Mouse (Mus musculus) C2C12 (cell line): Measurements from ENCODE around the gene Map3k14. TPM values are rescaled to one million over a fixed set of nuclear protein-coding genes. Genes with fewer than 3 reads are reported as not detected.

Experiments used
- H3K27me3 ChIP-seq: one replicate; pipeline ENCODE4 v1.6.1; 2011; ENCODE audit not compliant: control insufficient read depth, insufficient read depth, insufficient read length
- H3K36me3 ChIP-seq: one replicate; pipeline ENCODE4 v1.6.1; 2011; ENCODE audit not compliant: control insufficient read depth, insufficient read depth
- H3K4me3 ChIP-seq: one replicate; pipeline ENCODE4 v1.5.1; 2011; ENCODE audit warnings: mild to moderate bottlenecking, control low read depth; ENCODE audit not compliant: poor library complexity, insufficient read depth, severe bottlenecking
- H3K79me2 ChIP-seq: one replicate; pipeline ENCODE4 v1.6.1; 2011; ENCODE audit not compliant: control insufficient read depth, insufficient read depth
- H3K79me3 ChIP-seq: one replicate; pipeline ENCODE4 v1.6.1; 2011; ENCODE audit warnings: low read depth, control low read depth
- H3ac ChIP-seq: one replicate; pipeline ENCODE3; 2011; ENCODE audit warnings: low read depth; ENCODE audit not compliant: control insufficient read depth, insufficient read length
- CEBPB ChIP-seq: IDR thresholded peaks from one replicate; pipeline ENCODE4 v1.6.1; 2011; ENCODE audit warnings: low read depth, mild to moderate bottlenecking, control low read depth, moderate library complexity
- CTCF ChIP-seq: IDR thresholded peaks from one replicate; pipeline ENCODE4 v1.5.1; 2011; ENCODE audit not compliant: control insufficient read depth, insufficient read depth, insufficient read length
- FOSL1 ChIP-seq: IDR thresholded peaks from one replicate; pipeline ENCODE4 v1.8.0; 2011; ENCODE audit warnings: mild to moderate bottlenecking, low read length; ENCODE audit not compliant: poor library complexity, insufficient read depth, severe bottlenecking
- MAX ChIP-seq: IDR thresholded peaks from one replicate; pipeline ENCODE4 v1.6.1; 2011; ENCODE audit warnings: mild to moderate bottlenecking, control low read depth
- MYOD1 ChIP-seq: IDR thresholded peaks from one replicate; pipeline ENCODE4 v1.6.1; 2011; ENCODE audit warnings: low read depth; ENCODE audit not compliant: control insufficient read depth, insufficient read length
- MYOG ChIP-seq: IDR thresholded peaks from one replicate; pipeline ENCODE4 v1.6.1; 2011; ENCODE audit not compliant: control insufficient read depth, insufficient read length; ENCODE audit errors: extremely low read depth
- USF1 ChIP-seq: IDR thresholded peaks from one replicate; pipeline ENCODE4 v1.6.1; 2011; ENCODE audit warnings: low read depth, mild to moderate bottlenecking, control low read depth, moderate library complexity
- polyA plus RNA-seq: library from polyadenylated mRNA; unstranded; fragments of >200 nt; fragmentation: generic; extraction: Trizol; gene quantifications from one replicate; pipeline ENCODE4 v1.2.1, GENCODE M21; 2012; ENCODE audit warnings: missing spikeins

Gene Map3k14
- polyA plus RNA-seq, 1 experiment = 9.7 TPM

GRCm38 (mm10) chr11:103247504-103248177 is 19.6 kb downstream of the Map3k14 start:
- peaks cover 88% of the 10 kb centered on the region for H3K79me2 ChIP-seq
- peak overlapping the region; percentile 37 for H3ac ChIP-seq
- no peak for TF ChIP-seq FOSL1
- no peak for TF ChIP-seq USF1
- no peak for TF ChIP-seq MAX
- TF ChIP-seq CEBPB = no peak
- no peak for TF ChIP-seq CTCF
- TF ChIP-seq MYOG = no peak
- TF ChIP-seq MYOD1 = no peak
- H3K27me3 ChIP-seq = no peaks in the 10 kb centered on the region
- H3K4me3 ChIP-seq = no peak overlapping the region
- peaks cover 24% of the 10 kb centered on the region for H3K36me3 ChIP-seq
- H3K79me3 ChIP-seq = peaks cover 68% of the 10 kb centered on the region

- Histone ChIP-seq H3K79me3 (peaks cover 66% of the 10 kb centered on the region), H3K4me3 (no peak overlapping the region), H3K36me3 (peaks cover 30% of the 10 kb centered on the region), H3K27me3 (no peaks in the 10 kb centered on the region), H3K79me2 (peaks cover 88% of the 10 kb centered on the region), H3ac (peak overlapping the region; percentile 57)
- TF ChIP-seq MYOD1 (no peak), CEBPB (no peak), MAX (no peak), FOSL1 (no peak), USF1 (no peak), MYOG (no peak), CTCF (no peak)
These were observed 20.5 kb downstream of the Map3k14 start for GRCm38 (mm10) chr11:103246731-103247290.

DNA sequence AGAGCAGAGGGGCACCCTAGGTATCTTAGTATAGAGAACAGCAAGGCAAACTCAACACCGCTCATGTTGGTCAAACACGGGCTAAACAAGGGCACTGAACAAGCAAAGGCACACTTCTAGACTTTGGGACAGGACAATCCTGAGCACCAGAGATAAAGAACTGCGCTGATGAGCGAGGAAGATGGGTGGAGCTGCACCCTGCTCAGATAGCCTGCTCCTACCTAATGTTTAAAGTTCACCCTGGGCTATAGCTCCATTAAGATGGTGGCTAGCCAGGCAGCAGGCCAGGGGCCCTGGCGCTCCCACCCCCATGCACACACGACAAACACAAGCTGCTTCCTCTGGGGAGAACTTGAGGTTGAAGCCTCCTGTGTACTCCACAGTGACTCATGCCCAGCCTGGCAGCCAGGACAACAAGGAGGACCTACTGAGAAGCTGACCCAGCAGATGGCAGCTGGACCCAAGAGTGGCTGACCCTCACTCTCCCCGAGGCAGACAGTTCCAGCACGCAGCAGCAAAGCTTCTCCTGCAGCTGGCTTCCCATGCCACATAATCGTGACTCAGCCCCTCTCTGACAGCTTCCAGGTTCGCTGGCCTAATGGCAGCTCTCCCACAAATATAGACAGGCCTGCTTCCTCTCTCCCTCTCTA is 21.1 kb downstream of the Map3k14 start:
- Histone ChIP-seq H3ac (peak overlapping the region; percentile 3), H3K27me3 (no peaks in the 10 kb centered on the region), H3K4me3 (no peak overlapping the region), H3K79me2 (peaks cover 86% of the 10 kb centered on the region), H3K36me3 (peaks cover 36% of the 10 kb centered on the region), H3K79me3 (peaks cover 63% of the 10 kb centered on the region)
- TF ChIP-seq MYOD1 = peak; percentile 94
- no peak for TF ChIP-seq CTCF
- peak; percentile 31 for TF ChIP-seq FOSL1
- peak; percentile 71 for TF ChIP-seq MAX
- no peak for TF ChIP-seq USF1
- no peak for TF ChIP-seq MYOG

DNA sequence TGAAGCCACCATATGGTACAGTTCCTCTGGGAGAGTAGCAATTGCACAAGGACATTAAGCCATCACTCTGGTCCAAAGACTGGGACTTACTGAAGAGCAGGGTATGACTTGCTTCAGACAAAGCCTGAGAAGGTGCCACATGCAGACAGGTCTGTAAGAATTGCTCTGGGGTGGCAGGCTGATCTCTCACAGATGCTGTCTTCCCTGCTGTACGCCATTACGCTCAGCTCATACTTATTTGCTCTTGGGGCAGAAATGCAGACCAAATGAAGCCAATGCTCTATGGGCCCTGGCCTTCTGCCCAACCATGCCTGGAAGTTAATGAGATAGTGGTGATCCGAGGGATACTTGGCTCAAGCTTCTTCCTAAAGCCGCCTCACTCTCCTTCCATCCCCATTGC is 22.4 kb downstream of the Map3k14 start:
- Histone ChIP-seq H3K79me2 (peaks cover 73% of the 10 kb centered on the region), H3K79me3 (peaks cover 54% of the 10 kb centered on the region)
- TF ChIP-seq USF1 (no peak), MYOG (no peak), CEBPB (no peak), MYOD1 (no peak), FOSL1 (no peak), MAX (no peak), CTCF (no peak)

DNA sequence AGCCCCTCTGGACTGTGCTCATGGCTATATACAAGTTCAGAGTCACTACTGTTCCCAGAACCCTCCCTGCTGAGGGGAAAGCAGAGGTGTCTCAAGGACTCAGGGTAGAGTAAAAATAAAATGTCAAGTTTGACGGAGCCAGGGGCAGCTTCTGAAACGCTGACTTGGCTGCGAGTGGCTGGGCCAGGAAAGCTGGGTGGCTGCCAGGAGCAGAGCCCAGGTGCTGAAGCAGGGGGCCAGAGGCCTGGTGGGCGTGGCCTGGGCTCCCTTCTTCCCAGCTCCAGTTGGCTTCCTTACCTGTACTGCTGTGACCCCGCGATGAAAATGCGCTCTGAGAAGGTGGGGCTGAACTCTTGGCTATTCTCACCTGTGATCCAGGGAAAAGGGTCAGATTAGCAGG is 26.5 kb downstream of the Map3k14 start:
- Histone ChIP-seq H3ac (no peak overlapping the region), H3K4me3 (no peak overlapping the region), H3K36me3 (peaks cover 87% of the 10 kb centered on the region), H3K27me3 (no peaks in the 10 kb centered on the region), H3K79me2 (peaks cover 43% of the 10 kb centered on the region), H3K79me3 (peaks cover 35% of the 10 kb centered on the region)
- TF ChIP-seq CEBPB (no peak), MYOG (no peak), MAX (no peak), FOSL1 (no peak), MYOD1 (no peak), USF1 (no peak), CTCF (no peak)

More for the DNA sequence above, 22.4 kb downstream of the Map3k14 start:
- H3ac ChIP-seq = no peak overlapping the region
- peaks cover 49% of the 10 kb centered on the region for H3K36me3 ChIP-seq
- no peaks in the 10 kb centered on the region for H3K27me3 ChIP-seq
- no peak overlapping the region for H3K4me3 ChIP-seq
